Mouse (Mus musculus): ENCODE data around the gene Spata2.

- no peak for TF ChIP-seq CTCF (IDR thresholded peaks at IDR 0.05; ENCODE audit: low read depth)
- TF ChIP-seq EP300 (IDR thresholded peaks at IDR 0.05; ENCODE audit: low read depth), result no peak
These were observed 43.7 kb upstream of the Spata2 start for GRCm38 (mm10) chr2:167536320-167536945.
